Mouse (Mus musculus) liver, embryonic 15.5 days (tissue): ENCODE measurements around the gene 1190007I07Rik. TPM values are rescaled to one million over a fixed set of nuclear protein-coding genes. Genes with fewer than 3 reads are reported as not detected.
"Not testable (repeated sequence)": the region's sequence is repeated elsewhere in the genome, so short reads cannot be mapped to it uniquely, and the experiment has no call there.

Experiments used
- ATAC-seq: fragments of 200-750 bp; cut with Nextera tagmentation; 2 replicates; pipeline ENCODE4 v1.8.0; 2017; ENCODE audit warnings: moderate number of reproducible peaks, mild to moderate bottlenecking, moderate library complexity; ENCODE audit not compliant: insufficient read depth
- H3K27ac ChIP-seq: fragments of 300-500 bp; sonication (generic); replicated peaks from 2 replicates; pipeline ENCODE4 v1.5.1; 2015; ENCODE audit warnings: mild to moderate bottlenecking, inconsistent platforms
- H3K27me3 ChIP-seq: fragments of 300-500 bp; sonication (generic); 2 replicates; pipeline ENCODE4 v1.6.1; 2015; ENCODE audit warnings: mild to moderate bottlenecking, inconsistent platforms
- H3K36me3 ChIP-seq: fragments of 300-500 bp; sonication (generic); replicated peaks from 2 replicates; pipeline ENCODE4 v1.6.1; 2015; ENCODE audit warnings: moderate library complexity, mild to moderate bottlenecking, inconsistent platforms
- H3K4me1 ChIP-seq: fragments of 300-500 bp; sonication (generic); replicated peaks from 2 replicates; pipeline ENCODE4 v1.6.1; 2015; ENCODE audit warnings: inconsistent platforms
- H3K4me2 ChIP-seq: fragments of 300-500 bp; sonication (generic); 2 replicates; pipeline ENCODE4 v1.6.1; 2015; ENCODE audit warnings: moderate library complexity, mild to moderate bottlenecking, inconsistent platforms
- H3K4me3 ChIP-seq: fragments of 300-500 bp; sonication (generic); replicated peaks from 2 replicates; pipeline ENCODE4 v1.5.1; 2015; ENCODE audit warnings: mild to moderate bottlenecking, inconsistent platforms
- H3K9ac ChIP-seq: fragments of 300-500 bp; sonication (generic); 2 replicates; pipeline ENCODE4 v1.6.1; 2015; ENCODE audit warnings: moderate library complexity, mild to moderate bottlenecking, inconsistent platforms
- H3K9me3 ChIP-seq: fragments of 300-500 bp; sonication (generic); replicated peaks from 2 replicates; pipeline ENCODE4 v1.6.1; 2016; ENCODE audit warnings: inconsistent platforms
- WGBS: fragments of 180-500 bp; shearing (Covaris S2); methylation state at CpG from one replicate; pipeline ENCODE4 v1.1.7; 2015; ENCODE audit warnings: mixed read lengths; ENCODE audit not compliant: insufficient replicate concordance; 5-methylcytosine and 5-hydroxymethylcytosine counted together
- polyA plus RNA-seq: library from polyadenylated mRNA; unstranded; fragments of >200 nt; fragmentation: Nextera tagmentation; extraction: Ambion mirVana; gene quantifications from 2 replicates; pipeline ENCODE4 v1.2.1, GENCODE M21; 2015

Gene 1190007I07Rik
- polyA plus RNA-seq, 1 experiment from 2014 or later = 31.6 TPM

DNA sequence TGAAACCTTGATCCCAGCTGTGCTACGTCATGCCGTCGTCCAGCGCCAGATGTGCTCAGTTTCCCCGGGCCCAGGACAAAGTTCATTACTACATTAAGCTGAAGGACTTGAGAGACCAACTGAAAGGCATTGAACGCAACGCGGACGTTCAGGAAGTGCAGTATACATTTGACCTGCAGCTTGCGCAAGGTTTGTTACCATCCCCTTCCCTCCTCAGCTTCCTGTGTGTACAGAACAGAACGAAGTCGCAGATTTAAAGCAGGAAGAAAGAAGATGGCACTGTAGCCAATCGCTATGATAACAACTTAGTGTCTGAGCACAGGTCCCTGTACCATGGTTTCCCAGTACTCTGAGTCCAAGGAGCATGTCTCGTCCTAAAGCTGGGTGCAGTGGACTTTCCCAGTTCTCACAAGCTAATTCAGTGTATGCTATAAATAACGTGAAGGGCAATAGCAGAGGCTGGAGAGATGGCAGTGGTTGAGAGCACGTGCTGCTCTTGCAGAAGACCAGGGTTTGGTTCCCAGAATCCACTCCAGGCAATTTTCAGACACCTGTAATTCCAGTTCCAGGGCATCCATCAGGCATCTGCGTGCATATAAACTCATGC lies 24.3 kb upstream of the 1190007I07Rik start:
- Histone ChIP-seq H3K27ac (no peak overlapping the region), H3K9me3 (no peaks in the 10 kb centered on the region), H3K4me2 (no peak overlapping the region), H3K36me3 (peaks cover 56% of the 10 kb centered on the region), H3K4me3 (no peak overlapping the region), H3K9ac (no peak overlapping the region), H3K4me1 (no peaks in the 10 kb centered on the region), H3K27me3 (no peaks in the 10 kb centered on the region)
- ATAC-seq = no peak
- WGBS = 68% methylated on average over 17 of the region's 17 CpGs

GRCm38 (mm10) chr10:82646083-82646482 lies 23.1 kb upstream of the 1190007I07Rik start:
- no peak overlapping the region for H3K9ac ChIP-seq
- no peaks in the 10 kb centered on the region for H3K27me3 ChIP-seq
- peaks cover 63% of the 10 kb centered on the region for H3K36me3 ChIP-seq
- H3K27ac ChIP-seq = no peak overlapping the region
- H3K4me2 ChIP-seq = no peak overlapping the region
- no peaks in the 10 kb centered on the region for H3K9me3 ChIP-seq
- 84% methylated on average over 8 of the region's 8 CpGs for WGBS
- ATAC-seq = no peak
- no peaks in the 10 kb centered on the region for H3K4me1 ChIP-seq
- no peak overlapping the region for H3K4me3 ChIP-seq

GRCm38 (mm10) chr10:82641481-82641880 lies 18.5 kb upstream of the 1190007I07Rik start:
- ATAC-seq = no peak
- no peak overlapping the region for H3K27ac ChIP-seq
- H3K9me3 ChIP-seq = no peaks in the 10 kb centered on the region
- H3K27me3 ChIP-seq = no peaks in the 10 kb centered on the region
- no peak overlapping the region for H3K9ac ChIP-seq
- no peak overlapping the region for H3K4me3 ChIP-seq
- H3K36me3 ChIP-seq = peaks cover 84% of the 10 kb centered on the region
- no peak overlapping the region for H3K4me2 ChIP-seq
- no peaks in the 10 kb centered on the region for H3K4me1 ChIP-seq
- 87% methylated on average over 9 of the region's 9 CpGs for WGBS

DNA sequence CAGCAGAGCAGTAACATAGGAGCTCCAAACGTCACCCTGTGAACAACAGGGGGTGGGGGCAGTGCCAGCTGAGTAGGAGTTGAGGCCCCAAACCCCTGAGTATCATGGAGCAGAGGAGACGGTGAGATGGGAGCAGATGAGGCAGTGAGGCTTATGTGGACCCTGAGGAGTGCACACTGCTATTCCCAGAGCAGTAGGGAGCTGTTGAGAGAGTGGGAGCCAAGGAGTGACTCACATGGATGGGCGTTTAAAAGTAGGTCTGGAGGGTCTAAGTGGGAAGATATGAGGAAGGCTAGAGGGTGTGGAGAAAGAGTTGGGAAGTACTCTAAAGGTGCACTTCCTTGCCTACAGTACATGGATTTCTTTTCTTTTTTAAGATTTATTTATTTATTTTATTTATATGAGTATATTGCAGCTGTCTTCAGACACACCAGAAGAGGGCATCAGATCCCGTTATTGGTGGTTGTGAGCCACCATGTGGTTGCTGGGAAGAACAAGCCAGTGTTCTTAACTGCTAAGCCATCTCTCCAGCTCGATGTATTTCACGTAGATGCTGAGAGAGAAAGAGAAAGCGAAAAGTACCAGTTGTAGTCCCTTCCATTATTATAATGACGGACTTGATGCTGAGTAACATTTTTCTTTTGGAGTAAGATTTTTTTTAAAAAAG lies 16.1 kb upstream of the 1190007I07Rik start:
- no peak overlapping the region for H3K4me3 ChIP-seq
- H3K4me1 ChIP-seq = no peaks in the 10 kb centered on the region
- ATAC-seq = no peak
- H3K4me2 ChIP-seq = no peak overlapping the region
- no peaks in the 10 kb centered on the region for H3K27me3 ChIP-seq
- no peak overlapping the region for H3K9ac ChIP-seq
- no peaks in the 10 kb centered on the region for H3K9me3 ChIP-seq
- no peak overlapping the region for H3K27ac ChIP-seq
- peaks cover 71% of the 10 kb centered on the region for H3K36me3 ChIP-seq
- WGBS = 83% methylated on average over 8 of the region's 8 CpGs

GRCm38 (mm10) chr10:82636321-82636720 lies 13.3 kb upstream of the 1190007I07Rik start:
- ATAC-seq = no peak
- 78% methylated on average over 3 of the region's 3 CpGs for WGBS
- Histone ChIP-seq H3K9me3 (no peaks in the 10 kb centered on the region), H3K4me2 (no peak overlapping the region), H3K4me3 (no peak overlapping the region), H3K36me3 (peaks cover 64% of the 10 kb centered on the region), H3K4me1 (peaks cover 5% of the 10 kb centered on the region), H3K9ac (no peak overlapping the region), H3K27me3 (no peaks in the 10 kb centered on the region), H3K27ac (no peak overlapping the region)

DNA sequence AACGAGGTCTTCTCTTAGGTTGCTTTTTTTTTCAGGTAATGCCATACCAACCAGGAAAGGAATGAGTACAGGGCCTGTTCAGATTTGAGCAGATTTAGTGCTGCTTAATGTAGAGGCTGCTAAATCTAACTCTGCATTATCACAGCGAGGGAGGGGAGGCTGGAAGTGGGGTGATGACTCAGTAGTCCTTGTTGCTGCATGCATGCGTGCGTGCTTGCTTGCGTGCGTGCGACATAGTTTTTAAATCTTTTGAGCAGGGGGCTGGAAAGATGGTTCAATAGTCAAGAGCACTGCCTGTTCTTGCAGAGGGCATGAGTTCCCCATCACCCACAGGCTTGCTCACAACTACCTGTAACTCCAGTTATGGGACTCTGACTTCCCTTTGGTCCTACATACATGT lies 11.3 kb upstream of the 1190007I07Rik start:
- ATAC-seq = no peak
- no peaks in the 10 kb centered on the region for H3K27me3 ChIP-seq
- H3K27ac ChIP-seq = no peak overlapping the region
- H3K9ac ChIP-seq = no peak overlapping the region
- no peak overlapping the region for H3K4me3 ChIP-seq
- H3K4me2 ChIP-seq = no peak overlapping the region
- peaks cover 18% of the 10 kb centered on the region for H3K4me1 ChIP-seq
- H3K36me3 ChIP-seq = peaks cover 46% of the 10 kb centered on the region
- no peaks in the 10 kb centered on the region for H3K9me3 ChIP-seq
- WGBS = 93% methylated on average over 7 of the region's 7 CpGs

DNA sequence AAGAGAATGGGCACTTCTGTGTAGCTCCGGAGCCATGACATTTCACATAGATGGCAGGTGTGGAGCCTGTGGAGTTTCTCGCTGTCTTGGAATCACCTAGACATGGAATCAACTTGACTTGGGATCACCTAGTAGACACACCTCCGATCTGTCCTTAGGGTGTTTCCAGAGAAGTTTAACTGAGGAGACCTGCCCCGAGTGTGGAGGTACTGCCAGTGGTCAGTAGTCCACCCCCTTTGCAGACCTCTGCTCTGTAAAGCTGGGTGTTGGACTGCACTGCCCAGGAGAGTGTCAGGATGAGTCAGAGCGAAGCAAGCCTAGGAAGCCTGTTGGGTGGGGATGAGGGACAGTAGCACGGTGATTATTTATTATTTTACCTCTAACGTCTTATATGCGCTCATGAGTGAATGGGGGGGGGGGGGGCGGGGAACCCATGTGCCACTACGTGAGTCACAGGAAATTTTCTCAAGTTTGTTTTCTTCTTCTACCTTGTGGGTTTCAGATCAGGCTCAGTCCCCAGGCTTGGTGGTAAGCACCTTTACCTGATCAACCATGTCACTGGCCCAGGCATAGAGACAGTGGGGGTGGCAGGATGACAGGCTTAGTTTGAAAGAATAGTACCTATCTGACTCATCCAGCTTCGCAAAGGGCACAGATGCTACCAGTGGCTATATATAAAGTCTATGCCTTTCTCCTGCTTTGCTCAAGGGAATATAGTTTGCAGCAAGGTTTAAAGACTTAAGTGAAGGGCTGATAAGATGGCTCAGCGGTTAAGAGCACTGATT lies 9.7 kb upstream of the 1190007I07Rik start:
- Histone ChIP-seq H3K4me3 (no peak overlapping the region), H3K36me3 (peaks cover 32% of the 10 kb centered on the region), H3K4me2 (no peak overlapping the region), H3K27ac (no peak overlapping the region), H3K27me3 (no peaks in the 10 kb centered on the region), H3K9ac (no peak overlapping the region), H3K4me1 (peaks cover 27% of the 10 kb centered on the region), H3K9me3 (no peaks in the 10 kb centered on the region)
- ATAC-seq = no peak
- 88% methylated on average over 12 of the region's 12 CpGs for WGBS

DNA sequence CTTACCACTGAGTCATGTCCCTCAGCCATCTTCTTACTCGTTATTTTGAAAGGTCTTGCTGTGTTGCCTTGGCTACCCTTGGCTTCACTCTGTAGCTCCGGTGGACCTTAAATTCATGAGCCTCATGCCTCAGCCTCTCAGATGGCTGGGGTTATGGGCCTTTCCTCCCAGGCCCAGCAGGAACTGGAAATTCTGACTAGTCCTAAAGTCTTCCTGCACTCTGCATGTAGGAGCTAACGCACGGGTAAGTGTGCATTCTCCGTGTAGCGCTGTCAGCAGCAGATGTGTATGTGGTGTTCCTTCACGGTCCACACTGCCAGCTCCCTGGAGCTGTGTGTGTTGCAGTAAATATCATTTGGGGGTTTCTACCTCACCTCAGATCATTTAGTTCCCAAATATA lies 8.1 kb upstream of the 1190007I07Rik start:
- H3K4me3 ChIP-seq = peak overlapping the region; percentile 76
- no peak overlapping the region for H3K9ac ChIP-seq

GRCm38 (mm10) chr10:82630497-82630896 lies 7.5 kb upstream of the 1190007I07Rik start:
- H3K9me3 ChIP-seq = no peaks in the 10 kb centered on the region
- ATAC-seq = no peak
- H3K4me3 ChIP-seq = peak overlapping the region; percentile 76
- peaks cover 21% of the 10 kb centered on the region for H3K36me3 ChIP-seq
- peak overlapping the region; percentile 82 for H3K9ac ChIP-seq
- H3K27ac ChIP-seq = peak overlapping the region; percentile 85
- WGBS = 15% methylated on average over 7 of the region's 7 CpGs
- no peaks in the 10 kb centered on the region for H3K27me3 ChIP-seq
- H3K4me2 ChIP-seq = peak overlapping the region; percentile 82
- H3K4me1 ChIP-seq = peaks cover 27% of the 10 kb centered on the region

More for the DNA sequence above, 8.1 kb upstream of the 1190007I07Rik start:
- no peak for ATAC-seq
- WGBS = 80% methylated on average over 7 of the region's 7 CpGs
- Histone ChIP-seq H3K9me3 (no peaks in the 10 kb centered on the region), H3K27ac (no peak overlapping the region), H3K4me2 (peak overlapping the region; percentile 82), H3K27me3 (no peaks in the 10 kb centered on the region), H3K4me1 (peaks cover 27% of the 10 kb centered on the region), H3K36me3 (peaks cover 21% of the 10 kb centered on the region)

- H3K9ac ChIP-seq = peak within 1 kb of the TSS; percentile 82
- H3K4me1 ChIP-seq = peaks cover 27% of the 10 kb centered on the region
- ATAC-seq = peak; percentile 96
- WGBS = under 1% methylated on average over 76 of the region's 78 CpGs
- not testable (repeated sequence) for H3K9me3 ChIP-seq, H3K27me3 ChIP-seq
- H3K4me3 ChIP-seq = peak within 1 kb of the TSS; percentile 76
- H3K4me2 ChIP-seq = peak within 1 kb of the TSS; percentile 93
- peak within 1 kb of the TSS; percentile 85 for H3K27ac ChIP-seq
- H3K36me3 ChIP-seq = peaks cover 18% of the 10 kb centered on the region
Observed at GRCm38 (mm10) chr10:82629586-82630255, 6.7 kb upstream of the 1190007I07Rik start, which contains the start of gene Tdg. Gene Tdg (plus strand): TSS chr10:82629828.
